Mouse (Mus musculus) ES-E14 (cell line): Measurements from ENCODE around the gene Upk1b.

ENCODE experiments used
- HCFC1 ChIP-seq: IDR thresholded peaks from 2 replicates; pipeline ENCODE4 v1.6.1; 2012; ENCODE audit warnings: low read length, inconsistent platforms, borderline replicate concordance; ENCODE audit not compliant: insufficient read depth
- ZC3H11A ChIP-seq: IDR thresholded peaks from 2 replicates; pipeline ENCODE4 v1.6.1; 2012; ENCODE audit warnings: low read depth, mild to moderate bottlenecking, inconsistent platforms, low read length, borderline replicate concordance

DNA sequence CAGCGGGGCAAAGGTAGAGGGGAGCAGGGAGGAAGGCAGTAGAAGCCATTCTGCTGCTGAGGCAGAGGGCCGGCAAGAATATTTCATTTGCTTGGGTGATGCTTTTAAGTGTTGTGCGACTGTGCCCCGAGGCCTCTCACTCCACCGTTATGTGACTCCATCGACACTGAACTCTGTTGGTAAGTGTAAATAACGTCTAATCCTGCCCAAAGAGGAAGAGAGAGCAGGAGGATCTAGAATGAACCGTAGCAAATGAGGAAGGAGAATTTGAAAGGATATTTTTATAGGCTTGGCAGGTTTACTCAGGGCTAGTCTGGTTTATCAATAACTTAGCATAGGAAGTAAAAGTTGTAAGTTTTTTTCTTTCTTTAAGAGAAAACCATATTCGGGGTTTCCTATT lies 30.6 kb downstream of the Upk1b start:
- TF ChIP-seq HCFC1 (no peak), ZC3H11A (no peak)
